In genomic region chr12:16589204-16589949, GRCm38 (mm10) we compare ENCODE assay signal across 8 mouse cellular contexts. TPM values are rescaled to one million over a fixed set of nuclear protein-coding genes. Genes with fewer than 3 reads are reported as not detected.
DNase-seq lines count a peak whose midpoint lies in the region; ATAC-seq and TF ChIP-seq lines count a peak whose summit lies in the region.

No protein-coding gene starts in this region.

- intact Hi-C loops in heart, postnatal 14 days (cut with DNase I), result no loop called here

- ATAC-seq in forebrain, embryonic 13.5 days, result peak; percentile 94
- peak; percentile 94 for ATAC-seq in neural tube, embryonic 15.5 days (ENCODE audit: low FRiP score)

- H3K36me3 ChIP-seq in E14TG2a.4 (ENCODE audit: insufficient read depth, low read length), result no peaks in the 10 kb centered on the region; the same call in 1 of the 2 replicates
- H3K36me3 ChIP-seq in forebrain, embryonic 13.5 days (ENCODE audit: poor library complexity, severe bottlenecking), result no peaks in the 10 kb centered on the region
- H3K36me3 ChIP-seq in neural tube, embryonic 15.5 days, result no peaks in the 10 kb centered on the region

- peak; percentile 73 for DNase-seq in c-Kit-positive CD71-positive TER-119-positive erythroid progenitor cells, embryonic 14.5 days (ENCODE audit: low spot score)
- peak; percentile 93 to 96 for DNase-seq in heart, postnatal 14 days
- DNase-seq in layer of hippocampus, adult 11-12 months (ENCODE audit: low spot score), result peak; percentile 91
- DNase-seq in lung, adult 18-20 months, result peak; percentile 92 to 96
- DNase-seq in testis, postnatal 14 days (ENCODE audit: low spot score), result peak; percentile 89

- H3K9me3 ChIP-seq in E14TG2a.4 (ENCODE audit: low read length), result no peaks in the 10 kb centered on the region
- H3K9me3 ChIP-seq in forebrain, embryonic 13.5 days (replicated peaks), result no peaks in the 10 kb centered on the region
- H3K9me3 ChIP-seq in neural tube, embryonic 15.5 days (replicated peaks), result no peaks in the 10 kb centered on the region

- peaks cover 7% of the 10 kb centered on the region for H3K27me3 ChIP-seq in E14TG2a.4 (ENCODE audit: insufficient read depth, low read length)
- H3K27me3 ChIP-seq in forebrain, embryonic 13.5 days, result 0 out of 2 replicates have a peak, but pooled peaks cover 3% of the 10 kb centered on the region
- no peaks in the 10 kb centered on the region for H3K27me3 ChIP-seq in neural tube, embryonic 15.5 days (replicated peaks)

- 1% methylated on average over 28 of the region's 36 CpGs for WGBS in forebrain, embryonic 13.5 days
- under 1% methylated on average over 33 of the region's 36 CpGs for WGBS in neural tube, embryonic 15.5 days

- H3K4me1 ChIP-seq in E14TG2a.4 (replicated peaks; ENCODE audit: low read depth, low read length), result peaks cover 73% of the 10 kb centered on the region
- H3K4me1 ChIP-seq in forebrain, embryonic 13.5 days, result peaks cover 53% of the 10 kb centered on the region
- peaks cover 71% of the 10 kb centered on the region for H3K4me1 ChIP-seq in neural tube, embryonic 15.5 days

- H3K27ac ChIP-seq in forebrain, embryonic 13.5 days, result peak overlapping the region; percentile 74
- H3K27ac ChIP-seq in neural tube, embryonic 15.5 days (replicated peaks), result peak overlapping the region; percentile 89

- H3K4me2 ChIP-seq in forebrain, embryonic 13.5 days, result peak overlapping the region; percentile 72
- H3K4me2 ChIP-seq in neural tube, embryonic 15.5 days, result peak overlapping the region; percentile 78

- no peak for TF ChIP-seq CTCF in E14TG2a.4 (conservative IDR thresholded peaks at IDR 0.05; ENCODE audit: low read length)

- H3K4me3 ChIP-seq in E14TG2a.4 (replicated peaks; ENCODE audit: low read length), result peak overlapping the region; percentile 91
- peak overlapping the region; percentile 65 for H3K4me3 ChIP-seq in forebrain, embryonic 13.5 days
- peak overlapping the region; percentile 83 for H3K4me3 ChIP-seq in neural tube, embryonic 15.5 days (replicated peaks)

- H3K9ac ChIP-seq in forebrain, embryonic 13.5 days, result peak overlapping the region; percentile 79
- peak overlapping the region; percentile 98 for H3K9ac ChIP-seq in neural tube, embryonic 15.5 days (replicated peaks)

RNA-seq across cellular contexts. Expression of gene Lpin1, which starts 21.4 kb away (rescaled TPM):
- 11.7 and 12.1 TPM in 2 replicates for polyA plus RNA-seq in forebrain, embryonic 13.5 days (2015; fragmentation: Nextera tagmentation; extraction: Ambion mirVana)
- total RNA-seq in heart, postnatal 14 days (2021), result 100 to 1,000 TPM; 130 to 137 TPM
- polyA plus RNA-seq in neural tube, embryonic 15.5 days (2015; fragmentation: Nextera tagmentation; extraction: Ambion mirVana), result 13.2 and 15.5 TPM in 2 replicates

Comparison
In these comparisons a context has a peak if more than half of its experiments do, and no peak if none do; other contexts are left out.
1. Peak in every context shown above with its lines: DNase-seq, ATAC-seq, H3K4me3 ChIP-seq and H3K27ac ChIP-seq.